Mouse (Mus musculus) forebrain, embryonic 12.5 days (tissue): ENCODE results near the gene Rprd2. TPM values are rescaled to one million over a fixed set of nuclear protein-coding genes. Genes with fewer than 3 reads are reported as not detected.
"Not testable (repeated sequence)": the region's sequence is repeated elsewhere in the genome, so short reads cannot be mapped to it uniquely, and the experiment has no call there.

Experiments
- ATAC-seq: fragments of 200-750 bp; cut with Nextera tagmentation; 2 replicates; pipeline ENCODE4 v1.8.0; 2017; ENCODE audit warnings: moderate TSS enrichment; ENCODE audit not compliant: low FRiP score
- H3K27ac ChIP-seq: fragments of 300-500 bp; sonication (generic); 2 replicates; pipeline ENCODE4 v1.5.1; 2016; ENCODE audit warnings: mild to moderate bottlenecking
- H3K27me3 ChIP-seq: fragments of 300-500 bp; sonication (generic); 2 replicates; pipeline ENCODE4 v1.6.1; 2016; ENCODE audit warnings: mild to moderate bottlenecking
- H3K36me3 ChIP-seq: fragments of 300-500 bp; sonication (generic); replicated peaks from 2 replicates; pipeline ENCODE4 v1.6.1; 2016; ENCODE audit warnings: mild to moderate bottlenecking
- H3K4me1 ChIP-seq: fragments of 300-500 bp; sonication (generic); 2 replicates; pipeline ENCODE4 v1.6.1; 2016
- H3K4me2 ChIP-seq: fragments of 300-500 bp; sonication (generic); 2 replicates; pipeline ENCODE4 v1.6.1; 2016; ENCODE audit warnings: mild to moderate bottlenecking, moderate library complexity
- H3K4me3 ChIP-seq: fragments of 300-500 bp; sonication (generic); replicated peaks from 2 replicates; pipeline ENCODE4 v1.5.1; 2016; ENCODE audit warnings: mild to moderate bottlenecking
- H3K9ac ChIP-seq: fragments of 300-500 bp; sonication (generic); 2 replicates; pipeline ENCODE4 v1.6.1; 2016; ENCODE audit warnings: mild to moderate bottlenecking
- H3K9me3 ChIP-seq: fragments of 300-500 bp; sonication (generic); 2 replicates; pipeline ENCODE4 v1.6.1; 2016
- WGBS: fragments of 180-500 bp; shearing (Covaris S2); methylation state at CpG from one replicate; pipeline ENCODE4 v1.1.7; 2016; 5-methylcytosine and 5-hydroxymethylcytosine counted together
- polyA plus RNA-seq: library from polyadenylated mRNA; unstranded; fragments of >200 nt; fragmentation: Nextera tagmentation; extraction: Ambion mirVana; gene quantifications from 2 replicates; pipeline ENCODE4 v1.2.1, GENCODE M21; 2016

The Rprd2 gene
- polyA plus RNA-seq, result 29.1 and 31.0 TPM in 2 replicates

DNA sequence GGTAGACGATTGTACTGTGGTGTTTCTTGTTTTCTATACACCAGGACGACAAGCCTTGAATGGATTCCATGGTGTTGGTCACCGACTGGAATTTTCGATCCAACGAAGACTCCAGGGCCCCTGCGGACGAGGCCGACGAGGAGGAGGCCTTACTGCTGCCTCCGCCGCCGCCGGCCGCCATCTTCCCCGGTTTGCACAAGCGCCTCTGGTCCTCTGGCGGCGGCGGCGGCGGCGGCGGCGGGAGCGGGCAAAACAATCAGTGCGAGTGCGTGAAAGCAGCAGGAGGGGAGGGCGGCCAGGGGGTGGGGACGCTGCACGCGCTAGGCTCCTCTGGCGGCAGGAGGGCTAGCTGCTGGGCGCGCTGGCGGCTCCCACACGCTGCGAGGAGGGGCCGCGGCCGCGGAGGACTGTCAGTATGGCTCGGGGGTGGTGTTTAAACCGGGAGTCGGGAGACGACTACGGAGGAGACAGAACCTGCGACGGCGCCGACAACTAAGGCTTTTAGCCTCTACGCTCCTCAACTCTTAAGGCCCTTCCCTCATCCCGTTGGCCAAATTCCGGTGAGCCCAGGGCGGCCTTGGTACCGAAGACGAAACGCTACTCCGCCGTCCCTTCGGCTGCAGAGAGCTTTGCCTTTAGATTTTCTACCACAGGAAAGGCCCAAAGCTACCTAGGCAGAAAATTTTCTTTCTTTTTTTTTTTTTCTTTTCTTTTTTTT lies at the start of gene Rprd2:
Gene Rprd2 (minus strand): TSS at position 293 of the 718 bp plus-strand sequence.
- Histone ChIP-seq H3K4me3 (peak within 1 kb of the TSS; percentile 82), H3K9ac (peak within 1 kb of the TSS; percentile 96), H3K9me3 (no peaks in the 10 kb centered on the region), H3K27ac (peak within 1 kb of the TSS; percentile 100), H3K36me3 (no peaks in the 10 kb centered on the region; the same call in 1 of the 2 replicates), H3K27me3 (no peaks in the 10 kb centered on the region), H3K4me1 (peaks cover 18% of the 10 kb centered on the region), H3K4me2 (peak within 1 kb of the TSS; percentile 72)
- under 1% methylated on average over 60 of the region's 60 CpGs for WGBS
- peak; percentile 54 for ATAC-seq

DNA sequence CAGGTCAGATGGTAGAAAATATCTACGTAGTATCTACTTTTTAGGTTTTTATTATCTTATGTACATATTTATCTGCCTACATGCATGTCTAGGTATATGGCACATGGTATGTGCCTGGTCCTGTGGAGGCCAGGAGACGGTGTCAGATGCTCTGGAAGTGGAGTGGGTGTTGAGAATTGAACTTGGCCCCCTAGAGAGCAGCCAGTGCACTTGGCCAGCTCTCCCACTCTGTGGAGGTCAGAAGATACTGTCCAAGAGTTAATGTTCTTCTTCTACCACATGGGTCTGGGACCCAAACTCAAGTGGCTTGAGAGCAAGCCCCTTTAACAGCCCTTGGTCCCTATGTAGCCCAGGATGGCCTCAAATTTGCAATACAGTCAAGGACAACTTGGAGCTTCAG lies 48.7 kb upstream of the Rprd2 start:
- Histone ChIP-seq H3K27ac (no peak overlapping the region), H3K9ac (no peak overlapping the region), H3K4me1 (peaks cover 14% of the 10 kb centered on the region), H3K4me3 (no peak overlapping the region), H3K27me3 (no peaks in the 10 kb centered on the region), H3K36me3 (peaks cover 53% of the 10 kb centered on the region), H3K4me2 (no peak overlapping the region), H3K9me3 (no peaks in the 10 kb centered on the region)
- WGBS, result 96% methylated on average over 2 of the region's 2 CpGs
- no peak for ATAC-seq

DNA sequence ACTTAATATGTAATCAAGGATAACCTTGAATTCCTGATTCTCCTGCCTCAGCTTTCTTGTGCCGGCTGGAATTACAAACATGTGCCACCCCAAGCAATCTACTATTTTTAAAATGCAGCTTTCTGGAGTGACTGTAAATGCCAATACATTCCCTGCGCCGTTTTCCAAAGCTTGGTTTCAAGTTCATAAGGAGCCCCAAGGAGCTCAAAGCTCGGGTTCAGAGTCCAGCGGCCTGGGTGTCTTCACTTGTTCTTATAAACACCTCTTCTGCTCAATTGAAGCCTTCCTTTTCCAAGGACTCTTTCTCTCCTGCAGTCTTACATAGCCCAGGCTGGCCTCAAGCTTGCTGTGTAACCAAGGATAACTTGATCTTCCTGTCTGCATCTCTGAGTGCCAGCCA lies 47.4 kb upstream of the Rprd2 start:
- no peaks in the 10 kb centered on the region for H3K9me3 ChIP-seq
- no peak overlapping the region for H3K4me3 ChIP-seq
- H3K36me3 ChIP-seq, result peaks cover 60% of the 10 kb centered on the region
- no peak overlapping the region for H3K4me2 ChIP-seq
- peaks cover 8% of the 10 kb centered on the region for H3K4me1 ChIP-seq
- H3K9ac ChIP-seq, result no peak overlapping the region
- 96% methylated on average over 5 of the region's 5 CpGs for WGBS
- no peaks in the 10 kb centered on the region for H3K27me3 ChIP-seq
- ATAC-seq, result no peak
- H3K27ac ChIP-seq, result no peak overlapping the region

DNA sequence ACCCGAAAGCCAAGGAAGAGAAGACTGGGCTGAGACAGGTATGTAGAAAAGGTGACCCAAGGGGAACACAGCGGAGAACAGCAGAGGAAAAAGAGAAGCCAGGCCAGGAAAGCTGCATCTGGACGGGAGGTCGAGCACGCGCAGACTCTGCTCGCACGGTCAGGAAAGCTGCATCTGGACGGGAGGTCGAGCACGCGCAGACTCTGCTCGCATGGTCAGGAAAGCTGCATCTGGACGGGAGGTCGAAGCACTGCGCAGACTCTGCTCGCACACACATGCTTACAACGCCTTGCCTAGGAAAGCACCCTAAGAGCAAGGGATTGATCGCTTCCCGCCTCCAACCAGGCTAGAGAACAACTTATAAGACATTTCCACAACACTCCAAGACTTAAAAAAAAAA lies 46.9 kb upstream of the Rprd2 start:
- 93% methylated on average over 20 of the region's 20 CpGs for WGBS
- peaks cover 60% of the 10 kb centered on the region for H3K36me3 ChIP-seq

DNA sequence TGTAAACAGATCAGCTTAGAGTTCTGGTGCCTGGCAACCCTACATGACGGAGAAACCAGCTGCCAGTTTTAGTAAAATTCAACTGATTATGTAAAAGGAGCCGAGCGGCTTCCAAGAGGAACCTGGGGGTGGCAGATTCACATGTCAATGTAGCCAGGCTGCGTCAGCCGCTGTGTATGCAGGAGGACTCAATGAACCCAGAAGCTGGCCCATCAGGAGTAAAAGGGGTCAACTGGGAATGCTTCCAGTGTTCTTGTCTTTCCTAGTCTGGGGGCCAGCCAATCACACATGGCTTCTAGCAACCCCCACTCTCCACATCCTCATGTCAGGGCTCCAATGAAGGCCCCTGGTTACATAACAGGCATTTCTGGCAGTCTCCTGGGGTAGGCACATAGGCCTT lies 46.4 kb upstream of the Rprd2 start:
- H3K4me1 ChIP-seq, result no peaks in the 10 kb centered on the region
- H3K9ac ChIP-seq, result no peak overlapping the region
- no peak overlapping the region for H3K4me3 ChIP-seq
- H3K4me2 ChIP-seq, result no peak overlapping the region
- no peaks in the 10 kb centered on the region for H3K9me3 ChIP-seq
- H3K27ac ChIP-seq, result no peak overlapping the region
- WGBS, result 95% methylated on average over 5 of the region's 5 CpGs
- no peaks in the 10 kb centered on the region for H3K27me3 ChIP-seq
- no peak for ATAC-seq
- peaks cover 58% of the 10 kb centered on the region for H3K36me3 ChIP-seq

More for the DNA sequence above, 46.9 kb upstream of the Rprd2 start:
- Histone ChIP-seq H3K4me3 (no peak overlapping the region), H3K9ac (no peak overlapping the region), H3K4me2 (no peak overlapping the region), H3K27me3 (no peaks in the 10 kb centered on the region), H3K4me1 (peaks cover 4% of the 10 kb centered on the region), H3K27ac (no peak overlapping the region), H3K9me3 (no peaks in the 10 kb centered on the region)
- no peak for ATAC-seq

DNA sequence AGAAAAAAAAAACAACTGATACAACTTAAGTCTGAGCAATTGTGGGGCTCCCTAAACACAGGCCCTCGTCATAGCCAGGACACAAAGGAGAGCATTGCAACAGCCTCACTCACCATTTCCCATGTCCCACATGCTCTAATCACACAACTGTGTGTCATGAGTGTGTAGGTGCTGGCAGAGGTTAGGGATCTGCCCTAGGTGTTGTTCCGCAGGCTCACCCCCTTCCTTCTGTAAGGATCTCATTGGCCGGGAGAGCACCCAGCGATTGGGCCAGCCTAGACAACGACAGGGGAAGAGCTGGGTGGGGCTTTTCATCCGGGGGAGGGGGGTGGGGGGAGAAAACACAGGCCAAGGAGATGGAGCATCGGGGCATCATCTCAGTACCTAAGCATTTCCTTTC lies 44.9 kb upstream of the Rprd2 start:
- H3K9me3 ChIP-seq, result no peaks in the 10 kb centered on the region
- H3K9ac ChIP-seq, result no peak overlapping the region
- no peaks in the 10 kb centered on the region for H3K4me1 ChIP-seq
- peaks cover 47% of the 10 kb centered on the region for H3K36me3 ChIP-seq
- 81% methylated on average over 7 of the region's 7 CpGs for WGBS
- no peak overlapping the region for H3K27ac ChIP-seq
- H3K27me3 ChIP-seq, result no peaks in the 10 kb centered on the region
- no peak overlapping the region for H3K4me3 ChIP-seq
- ATAC-seq, result no peak
- no peak overlapping the region for H3K4me2 ChIP-seq

DNA sequence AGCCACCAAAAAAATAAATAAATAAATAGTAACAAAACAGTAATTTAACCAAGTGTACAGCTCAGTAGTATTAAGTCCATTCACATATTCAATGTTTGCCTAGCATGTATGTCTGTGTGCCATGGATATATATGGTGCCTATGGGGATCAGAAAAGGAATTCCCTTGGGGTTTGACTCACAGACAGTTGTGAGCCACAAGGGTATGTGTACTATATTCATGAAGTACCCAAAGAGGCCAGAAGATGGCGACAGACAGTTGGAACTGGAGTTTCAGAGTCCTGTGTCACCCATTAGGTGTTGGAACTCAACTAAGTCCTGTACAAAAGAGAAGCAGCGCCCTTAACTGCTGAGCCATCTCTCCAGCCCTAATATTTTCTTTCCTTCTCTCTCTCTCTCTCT lies 43.1 kb upstream of the Rprd2 start:
- H3K4me1 ChIP-seq, result no peaks in the 10 kb centered on the region
- no peak overlapping the region for H3K27ac ChIP-seq
- no peak overlapping the region for H3K4me3 ChIP-seq
- H3K27me3 ChIP-seq, result no peaks in the 10 kb centered on the region
- H3K4me2 ChIP-seq, result no peak overlapping the region
- peaks cover 34% of the 10 kb centered on the region for H3K36me3 ChIP-seq
- ATAC-seq, result no peak
- H3K9me3 ChIP-seq, result no peaks in the 10 kb centered on the region
- WGBS, result 39% methylated on average over 2 of the region's 2 CpGs
- no peak overlapping the region for H3K9ac ChIP-seq

DNA sequence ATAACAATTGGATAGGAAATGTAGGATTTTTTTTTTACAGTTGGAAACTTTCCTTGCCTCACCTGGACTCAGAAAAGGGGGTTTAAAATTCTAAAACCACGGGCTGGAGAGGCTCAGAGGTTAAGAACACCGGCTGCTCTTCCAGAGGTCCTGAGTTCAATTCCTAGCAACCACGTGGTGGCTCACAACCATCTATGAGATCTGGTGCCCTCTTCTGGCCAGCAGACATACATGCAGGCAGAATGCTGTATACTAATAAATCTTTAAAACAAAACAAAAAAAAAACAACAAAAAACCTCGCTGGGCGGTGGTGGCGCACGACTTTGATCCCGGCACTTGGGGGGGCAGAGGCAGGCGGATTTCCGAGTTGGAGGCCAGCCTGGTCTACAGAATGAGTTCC lies 42.6 kb upstream of the Rprd2 start:
- Histone ChIP-seq H3K4me1 (peaks cover under 1% of the 10 kb centered on the region; the same call in 1 of the 2 replicates), H3K36me3 (peaks cover 32% of the 10 kb centered on the region), H3K27me3 (no peaks in the 10 kb centered on the region), H3K4me3 (no peak overlapping the region), H3K27ac (no peak overlapping the region), H3K9ac (no peak overlapping the region), H3K4me2 (no peak overlapping the region), H3K9me3 (no peaks in the 10 kb centered on the region)
- WGBS, result 76% methylated on average over 10 of the region's 10 CpGs
- ATAC-seq, result no peak

DNA sequence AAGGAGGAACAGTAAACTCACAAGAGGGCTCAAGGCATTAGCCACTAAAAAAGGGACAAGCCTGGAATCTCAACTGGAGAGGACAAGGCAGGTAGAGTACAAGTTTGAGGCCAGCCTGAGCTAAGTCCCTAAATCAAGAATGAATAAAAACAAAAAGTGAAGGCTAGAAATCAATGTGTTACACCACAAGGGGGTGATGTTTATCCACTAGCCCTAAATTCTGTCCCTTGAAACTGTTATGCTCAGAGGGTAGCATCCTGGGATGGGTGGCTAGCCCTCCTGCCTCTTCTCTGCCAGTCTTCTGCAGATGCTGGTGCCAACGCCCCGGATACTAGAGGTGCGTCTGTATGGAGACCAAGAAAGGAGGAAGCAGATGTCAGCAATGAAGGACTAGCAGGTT lies 41.7 kb upstream of the Rprd2 start:
- Histone ChIP-seq H3K27ac (no peak overlapping the region), H3K9ac (no peak overlapping the region), H3K9me3 (no peaks in the 10 kb centered on the region), H3K36me3 (peaks cover 26% of the 10 kb centered on the region), H3K4me1 (peaks cover 3% of the 10 kb centered on the region; the same call in 1 of the 2 replicates), H3K27me3 (no peaks in the 10 kb centered on the region), H3K4me3 (no peak overlapping the region), H3K4me2 (no peak overlapping the region)
- ATAC-seq, result no peak
- 81% methylated on average over 3 of the region's 3 CpGs for WGBS

DNA sequence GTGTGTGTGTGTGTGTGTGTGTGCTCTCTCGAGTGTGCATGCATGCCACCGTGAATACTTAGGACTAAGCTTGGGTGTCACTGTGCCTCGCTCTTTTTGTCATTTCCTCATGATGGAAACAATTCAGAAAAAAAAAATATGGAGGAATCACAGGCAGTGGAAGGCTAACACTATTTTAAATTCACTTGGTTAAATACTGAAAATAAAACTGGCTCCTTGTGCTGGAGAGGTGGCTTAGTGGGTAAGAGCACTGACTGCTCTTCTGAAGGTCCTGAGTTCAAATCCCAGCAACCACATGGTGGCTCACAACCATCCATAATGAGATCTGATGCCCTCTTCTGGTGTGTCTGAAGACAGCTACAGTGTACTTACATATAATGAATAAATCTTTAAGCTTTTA lies 39.6 kb upstream of the Rprd2 start:
- Histone ChIP-seq H3K36me3 (peaks cover 16% of the 10 kb centered on the region), H3K4me1 (peaks cover 11% of the 10 kb centered on the region)
- 90% methylated on average over 3 of the region's 3 CpGs for WGBS
- not testable (repeated sequence) for H3K4me2 ChIP-seq, H3K4me3 ChIP-seq, ATAC-seq, H3K27ac ChIP-seq, H3K9ac ChIP-seq, H3K27me3 ChIP-seq, H3K9me3 ChIP-seq

DNA sequence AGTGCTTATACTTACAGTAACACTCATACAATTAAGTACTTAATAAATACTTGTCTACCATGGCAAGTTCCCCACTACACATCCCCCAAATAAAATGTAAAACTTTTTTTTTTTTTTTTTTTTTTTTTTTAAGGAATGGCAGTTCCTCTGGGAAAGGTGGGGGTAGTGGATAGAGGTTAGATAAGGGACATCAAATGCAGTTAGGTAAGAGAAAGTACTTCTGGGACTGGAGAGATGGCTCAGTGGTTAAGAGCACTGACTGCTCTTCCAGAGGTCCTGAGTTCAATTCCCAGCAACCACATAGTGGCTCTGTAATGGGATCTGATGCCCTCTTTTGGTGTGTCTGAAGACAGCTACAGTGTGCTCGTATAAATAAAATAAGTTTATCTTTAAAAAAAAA lies 38.4 kb upstream of the Rprd2 start:
- WGBS, result 91% methylated on average over 1 of the region's 1 CpGs
- peaks cover 21% of the 10 kb centered on the region for H3K36me3 ChIP-seq
- H3K9ac ChIP-seq, H3K27me3 ChIP-seq, H3K27ac ChIP-seq, H3K4me2 ChIP-seq, H3K4me3 ChIP-seq, H3K9me3 ChIP-seq, ATAC-seq: not testable (repeated sequence)
- H3K4me1 ChIP-seq, result peaks cover 11% of the 10 kb centered on the region

DNA sequence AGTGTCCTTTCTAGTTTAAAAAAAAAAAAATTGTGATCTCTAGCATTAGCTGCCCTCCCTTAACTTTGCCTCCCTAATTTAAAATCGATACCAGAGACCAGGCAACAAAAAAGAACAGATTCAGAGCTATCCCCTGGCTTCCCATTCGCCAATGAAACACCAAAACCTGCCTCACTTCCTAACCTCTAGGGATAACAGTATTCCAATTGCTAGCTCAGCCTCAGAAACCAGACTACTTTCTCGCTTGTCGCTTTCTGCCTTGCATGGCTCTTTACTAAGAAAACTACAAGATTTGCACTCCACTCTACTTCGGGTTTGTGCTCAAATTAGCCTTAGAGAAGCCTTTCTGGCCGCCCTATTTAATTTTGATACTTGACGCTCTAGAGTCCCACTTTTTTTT lies 37.5 kb upstream of the Rprd2 start:
- peak overlapping the region; percentile 90 for H3K9ac ChIP-seq
- H3K4me1 ChIP-seq, result peaks cover 11% of the 10 kb centered on the region
- H3K4me2 ChIP-seq, result peak overlapping the region; percentile 79
- peak overlapping the region; percentile 74 for H3K27ac ChIP-seq
- H3K4me3 ChIP-seq, result peak overlapping the region; percentile 91
- WGBS, result 21% methylated on average over 7 of the region's 7 CpGs
- ATAC-seq, result no peak; the same call in none of the 2 replicates
- no peaks in the 10 kb centered on the region for H3K27me3 ChIP-seq
- no peaks in the 10 kb centered on the region for H3K9me3 ChIP-seq
- H3K36me3 ChIP-seq, result peaks cover 22% of the 10 kb centered on the region

DNA sequence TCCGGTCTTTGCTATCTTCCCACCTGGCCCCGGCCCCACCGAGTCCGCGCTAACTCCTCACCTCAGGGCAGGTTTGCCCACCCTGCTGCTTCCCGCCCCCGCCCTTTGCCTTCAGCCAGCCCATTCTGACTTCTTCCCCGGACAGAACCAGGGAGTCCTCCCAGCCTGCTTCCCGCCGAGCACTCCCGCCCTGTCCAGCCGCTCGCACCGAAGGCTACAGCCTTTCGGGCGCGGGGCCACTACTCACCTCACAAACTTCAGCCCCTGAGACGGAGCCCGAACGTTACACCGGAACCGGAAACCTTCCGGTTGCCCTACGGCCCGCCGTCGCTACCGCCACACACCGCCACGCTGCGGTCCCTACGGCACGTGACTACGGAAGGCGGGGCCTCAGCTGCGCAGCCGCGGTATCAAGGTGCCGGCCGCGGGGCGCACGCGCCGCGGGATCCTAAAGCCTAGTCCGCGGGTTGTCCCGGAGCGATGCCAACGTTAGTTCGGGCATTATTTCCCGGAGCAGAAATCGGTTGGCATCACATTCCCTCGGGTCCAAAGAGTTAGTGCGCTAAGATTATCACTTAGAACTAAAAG lies 36.9 kb upstream of the Rprd2 start, which contains the start of gene Prpf3:
Gene Prpf3 (minus strand): TSS at position 384 of the 588 bp plus-strand sequence.
- H3K4me1 ChIP-seq, result peaks cover 11% of the 10 kb centered on the region
- peak within 1 kb of the TSS; percentile 79 for H3K4me2 ChIP-seq
- no peaks in the 10 kb centered on the region for H3K9me3 ChIP-seq
- H3K27ac ChIP-seq, result peak within 1 kb of the TSS; percentile 74
- no peaks in the 10 kb centered on the region for H3K27me3 ChIP-seq
- ATAC-seq, result peak; percentile 100
- H3K4me3 ChIP-seq, result peak within 1 kb of the TSS; percentile 91
- WGBS, result under 1% methylated on average over 56 of the region's 56 CpGs
- peak within 1 kb of the TSS; percentile 90 for H3K9ac ChIP-seq
- peaks cover 27% of the 10 kb centered on the region for H3K36me3 ChIP-seq
